Mouse (Mus musculus) kidney, adult 2 months (tissue): ENCODE measurements around the gene Gskip.

Experiments used
- CTCF ChIP-seq: fragments of 200-500 bp; conservative IDR thresholded peaks from 2 replicates; pipeline ENCODE4 v1.5.1; 2011; ENCODE audit warnings: low read depth, mild to moderate bottlenecking, control low read depth, low read length, moderate library complexity, mixed read lengths; ENCODE audit not compliant: insufficient read depth, insufficient read length
- POLR2A ChIP-seq: fragments of 200-500 bp; IDR thresholded peaks from one replicate; pipeline ENCODE4 v1.6.1; 2011; ENCODE audit warnings: low read depth, low read length, control low read depth

- TF ChIP-seq POLR2A (no peak), CTCF (no peak)
Observed at GRCm38 (mm10) chr12:105683933-105684901, at the start of gene Gskip.
